Mouse (Mus musculus) embryonic facial prominence, embryonic 10.5 days (tissue): ENCODE results near the gene Pde10a. TPM values are rescaled to one million over a fixed set of nuclear protein-coding genes. Genes with fewer than 3 reads are reported as not detected.

Source experiments
- DNase-seq: peaks from one replicate; pipeline ENCODE4 v3.0.0-alpha.2; 2017; ENCODE audit warnings: low spot score
- H3K27ac ChIP-seq: fragments of 300-500 bp; sonication (generic); replicated peaks from 2 replicates; pipeline ENCODE4 v1.5.1; 2016; ENCODE audit warnings: mild to moderate bottlenecking
- H3K27me3 ChIP-seq: fragments of 300-500 bp; sonication (generic); replicated peaks from 2 replicates; pipeline ENCODE4 v1.6.1; 2016; ENCODE audit warnings: low read depth, mild to moderate bottlenecking; ENCODE audit not compliant: poor library complexity, severe bottlenecking
- H3K36me3 ChIP-seq: fragments of 300-500 bp; sonication (generic); replicated peaks from 2 replicates; pipeline ENCODE4 v1.6.1; 2016; ENCODE audit warnings: mild to moderate bottlenecking, moderate library complexity
- H3K4me1 ChIP-seq: fragments of 300-500 bp; sonication (generic); 2 replicates; pipeline ENCODE4 v1.6.1; 2016
- H3K4me3 ChIP-seq: fragments of 300-500 bp; sonication (generic); 2 replicates; pipeline ENCODE4 v1.5.1; 2016; ENCODE audit warnings: mild to moderate bottlenecking, moderate library complexity
- H3K9me3 ChIP-seq: fragments of 300-500 bp; sonication (generic); 2 replicates; pipeline ENCODE4 v1.6.1; 2016; ENCODE audit warnings: mild to moderate bottlenecking
- WGBS: fragments of 180-500 bp; shearing (Covaris S2); methylation state at CpG from one replicate; pipeline ENCODE4 v1.1.7; 2016; 5-methylcytosine and 5-hydroxymethylcytosine counted together
- polyA plus RNA-seq: library from polyadenylated mRNA; unstranded; fragments of >200 nt; fragmentation: Nextera tagmentation; extraction: Ambion mirVana; gene quantifications from 2 replicates; pipeline ENCODE4 v1.2.1, GENCODE M21; 2016

The Pde10a gene
- polyA plus RNA-seq, 1 experiment from 2014 or later, result 2.2 TPM

GRCm38 (mm10) chr17:8785908-8786307 lies 260.7 kb downstream of the Pde10a start:
- no peak overlapping the region for H3K4me3 ChIP-seq
- peaks cover 9% of the 10 kb centered on the region; the same call in 1 of the 2 replicates for H3K4me1 ChIP-seq
- no peak overlapping the region for H3K27ac ChIP-seq
- no peaks in the 10 kb centered on the region for H3K9me3 ChIP-seq
- no peak for DNase-seq
- 91% methylated on average over 6 of the region's 6 CpGs for WGBS
- H3K36me3 ChIP-seq, result no peaks in the 10 kb centered on the region
- no peaks in the 10 kb centered on the region for H3K27me3 ChIP-seq

- Histone ChIP-seq H3K27me3 (no peaks in the 10 kb centered on the region), H3K4me1 (peaks cover 9% of the 10 kb centered on the region; the same call in 1 of the 2 replicates), H3K9me3 (no peaks in the 10 kb centered on the region), H3K27ac (no peak overlapping the region), H3K4me3 (no peak overlapping the region), H3K36me3 (no peaks in the 10 kb centered on the region)
- 92% methylated on average over 4 of the region's 4 CpGs for WGBS
- DNase-seq, result no peak
These were observed 261.3 kb downstream of the Pde10a start for GRCm38 (mm10) chr17:8786484-8786883.

GRCm38 (mm10) chr17:8787762-8788161 lies 262.6 kb downstream of the Pde10a start:
- 63% methylated on average over 8 of the region's 8 CpGs for WGBS

GRCm38 (mm10) chr17:8791561-8791960 lies 266.4 kb downstream of the Pde10a start:
- H3K9me3 ChIP-seq, result no peaks in the 10 kb centered on the region
- H3K36me3 ChIP-seq, result no peaks in the 10 kb centered on the region
- peaks cover 15% of the 10 kb centered on the region for H3K27me3 ChIP-seq
- no peak overlapping the region for H3K27ac ChIP-seq
- peaks cover 9% of the 10 kb centered on the region; the same call in 1 of the 2 replicates for H3K4me1 ChIP-seq
- no peak for DNase-seq
- 82% methylated on average over 4 of the region's 4 CpGs for WGBS
- H3K4me3 ChIP-seq, result no peak overlapping the region

More at GRCm38 (mm10) chr17:8787762-8788161, 262.6 kb downstream of the Pde10a start:
- Histone ChIP-seq H3K36me3 (no peaks in the 10 kb centered on the region), H3K27ac (no peak overlapping the region), H3K4me3 (no peak overlapping the region), H3K9me3 (no peaks in the 10 kb centered on the region), H3K27me3 (no peaks in the 10 kb centered on the region), H3K4me1 (peaks cover 9% of the 10 kb centered on the region; the same call in 1 of the 2 replicates)
- DNase-seq, result no peak

- DNase-seq, result no peak
- H3K36me3 ChIP-seq, result no peaks in the 10 kb centered on the region
- peaks cover 26% of the 10 kb centered on the region for H3K27me3 ChIP-seq
- H3K4me3 ChIP-seq, result no peak overlapping the region
- H3K9me3 ChIP-seq, result no peaks in the 10 kb centered on the region
- peaks cover 5% of the 10 kb centered on the region; the same call in 1 of the 2 replicates for H3K4me1 ChIP-seq
- H3K27ac ChIP-seq, result no peak overlapping the region
- 78% methylated on average over 7 of the region's 7 CpGs for WGBS
These were observed 267.4 kb downstream of the Pde10a start for GRCm38 (mm10) chr17:8792611-8793010.

GRCm38 (mm10) chr17:8797624-8798023 lies 272.5 kb downstream of the Pde10a start:
- no peaks in the 10 kb centered on the region for H3K36me3 ChIP-seq
- H3K27me3 ChIP-seq, result peaks cover 74% of the 10 kb centered on the region
- 22% methylated on average over 2 of the region's 2 CpGs for WGBS
- H3K4me3 ChIP-seq, result no peak overlapping the region
- no peak for DNase-seq
- no peak overlapping the region for H3K27ac ChIP-seq
- H3K4me1 ChIP-seq, result peaks cover 28% of the 10 kb centered on the region
- no peaks in the 10 kb centered on the region for H3K9me3 ChIP-seq

GRCm38 (mm10) chr17:8798531-8799295 lies 273.5 kb downstream of the Pde10a start:
- no peaks in the 10 kb centered on the region for H3K9me3 ChIP-seq
- H3K4me3 ChIP-seq, result no peak overlapping the region
- DNase-seq, result peak; percentile 40
- no peaks in the 10 kb centered on the region for H3K36me3 ChIP-seq
- H3K27ac ChIP-seq, result no peak overlapping the region
- H3K4me1 ChIP-seq, result peaks cover 38% of the 10 kb centered on the region
- H3K27me3 ChIP-seq, result peaks cover 85% of the 10 kb centered on the region
- 3% methylated on average over 12 of the region's 12 CpGs for WGBS

- H3K36me3 ChIP-seq, result no peaks in the 10 kb centered on the region
- peaks cover 38% of the 10 kb centered on the region for H3K4me1 ChIP-seq
- WGBS, result 1% methylated on average over 10 of the region's 10 CpGs
- DNase-seq, result peak; percentile 51
- peaks cover 91% of the 10 kb centered on the region for H3K27me3 ChIP-seq
- no peaks in the 10 kb centered on the region for H3K9me3 ChIP-seq
- H3K27ac ChIP-seq, result no peak overlapping the region
- H3K4me3 ChIP-seq, result no peak overlapping the region
These were observed 274.1 kb downstream of the Pde10a start for GRCm38 (mm10) chr17:8799296-8799731.

GRCm38 (mm10) chr17:8799914-8800420 lies 274.8 kb downstream of the Pde10a start:
- peak; percentile 50 for DNase-seq

GRCm38 (mm10) chr17:8800478-8801082 lies 275.4 kb downstream of the Pde10a start:
- H3K27me3 ChIP-seq, result peaks cover 94% of the 10 kb centered on the region
- peaks cover 42% of the 10 kb centered on the region for H3K4me1 ChIP-seq
- H3K4me3 ChIP-seq, result peak overlapping the region; percentile 82
- no peaks in the 10 kb centered on the region for H3K9me3 ChIP-seq
- peak; percentile 78 for DNase-seq
- WGBS, result under 1% methylated on average over 53 of the region's 53 CpGs
- no peaks in the 10 kb centered on the region for H3K36me3 ChIP-seq
- peak overlapping the region; percentile 85 for H3K27ac ChIP-seq

More at GRCm38 (mm10) chr17:8799914-8800420, 274.8 kb downstream of the Pde10a start:
- WGBS, result under 1% methylated on average over 15 of the region's 15 CpGs
- H3K27ac ChIP-seq, result no peak overlapping the region
- H3K36me3 ChIP-seq, result no peaks in the 10 kb centered on the region
- H3K9me3 ChIP-seq, result no peaks in the 10 kb centered on the region
- H3K4me1 ChIP-seq, result peaks cover 40% of the 10 kb centered on the region
- H3K27me3 ChIP-seq, result peaks cover 94% of the 10 kb centered on the region
- peak overlapping the region; percentile 82 for H3K4me3 ChIP-seq

- H3K27me3 ChIP-seq, result peaks cover 97% of the 10 kb centered on the region
- peak overlapping the region; percentile 85 for H3K27ac ChIP-seq
- DNase-seq, result peak; percentile 78
- H3K9me3 ChIP-seq, result no peaks in the 10 kb centered on the region
- under 1% methylated on average over 65 of the region's 72 CpGs for WGBS
- H3K36me3 ChIP-seq, result no peaks in the 10 kb centered on the region
- peak overlapping the region; percentile 82 for H3K4me3 ChIP-seq
- peaks cover 42% of the 10 kb centered on the region for H3K4me1 ChIP-seq
These were observed 276.1 kb downstream of the Pde10a start for GRCm38 (mm10) chr17:8801083-8801854.

GRCm38 (mm10) chr17:8801855-8802104 lies 276.6 kb downstream of the Pde10a start:
- H3K27me3 ChIP-seq, result peaks cover 96% of the 10 kb centered on the region
- DNase-seq, result no peak
- H3K4me3 ChIP-seq, result peak overlapping the region; percentile 82
- peak overlapping the region; percentile 85 for H3K27ac ChIP-seq
- under 1% methylated on average over 31 of the region's 31 CpGs for WGBS
- H3K36me3 ChIP-seq, result no peaks in the 10 kb centered on the region
- no peaks in the 10 kb centered on the region for H3K9me3 ChIP-seq
- H3K4me1 ChIP-seq, result peaks cover 42% of the 10 kb centered on the region
